Mouse (Mus musculus): ENCODE data around the gene Abhd2.
"Not testable (repeated sequence)": the region's sequence is repeated elsewhere in the genome, so short reads cannot be mapped to it uniquely, and the experiment has no call there.

The Abhd2 gene

DNA sequence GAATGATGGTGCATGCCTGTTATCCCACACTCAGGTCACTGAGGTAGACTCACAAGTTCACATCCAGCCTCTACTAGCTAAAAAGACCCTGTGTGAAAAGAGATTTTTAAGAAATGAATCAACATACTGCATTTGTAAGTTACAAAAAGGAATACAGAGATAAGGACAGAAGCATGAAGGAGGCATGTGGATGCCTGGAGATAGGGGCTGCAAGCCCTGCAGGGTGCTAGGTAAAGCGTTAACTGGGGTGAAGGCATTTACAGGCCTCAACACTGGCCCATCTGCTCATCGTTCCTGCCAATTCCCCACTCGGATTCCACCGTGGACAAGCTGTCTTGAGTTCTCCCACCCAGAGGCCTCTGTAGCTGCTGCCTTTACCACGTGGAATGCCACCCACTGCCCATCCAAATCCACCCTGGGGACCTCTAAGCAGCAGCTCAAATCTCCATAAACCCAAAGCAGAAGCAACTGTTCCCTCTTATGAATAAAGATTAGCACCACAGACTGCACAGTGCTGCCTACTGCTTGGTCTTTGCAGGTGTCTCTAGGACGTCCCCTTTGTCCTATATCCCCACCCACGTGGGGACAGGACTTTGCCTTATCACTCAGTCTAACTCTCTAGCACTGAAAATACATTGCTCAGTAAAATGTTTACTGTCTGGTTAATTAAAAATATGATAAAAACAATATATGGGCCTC lies 5.2 kb upstream of the Abhd2 start:
- DNase-seq (ENCODE audit: low spot score) = no peak

DNA sequence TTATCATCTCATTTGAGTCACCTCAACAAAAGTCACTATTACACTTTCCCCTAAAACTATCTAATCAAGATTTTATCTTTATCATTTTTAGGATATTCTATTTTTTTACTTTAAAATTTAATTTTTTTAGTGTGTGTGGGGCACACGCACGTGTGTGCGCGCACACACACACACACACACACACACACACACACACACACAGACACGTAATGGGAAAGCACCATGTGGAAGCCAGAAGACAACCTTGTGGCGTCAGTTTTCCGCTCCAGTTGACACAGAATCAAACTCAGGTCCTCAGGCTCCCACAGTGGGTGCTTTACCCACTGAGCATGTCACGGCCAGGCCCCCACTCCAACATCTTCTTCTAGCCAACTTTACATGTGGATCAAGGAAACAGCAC lies 4.1 kb upstream of the Abhd2 start:
- no peak for DNase-seq (ENCODE audit: low spot score)

DNA sequence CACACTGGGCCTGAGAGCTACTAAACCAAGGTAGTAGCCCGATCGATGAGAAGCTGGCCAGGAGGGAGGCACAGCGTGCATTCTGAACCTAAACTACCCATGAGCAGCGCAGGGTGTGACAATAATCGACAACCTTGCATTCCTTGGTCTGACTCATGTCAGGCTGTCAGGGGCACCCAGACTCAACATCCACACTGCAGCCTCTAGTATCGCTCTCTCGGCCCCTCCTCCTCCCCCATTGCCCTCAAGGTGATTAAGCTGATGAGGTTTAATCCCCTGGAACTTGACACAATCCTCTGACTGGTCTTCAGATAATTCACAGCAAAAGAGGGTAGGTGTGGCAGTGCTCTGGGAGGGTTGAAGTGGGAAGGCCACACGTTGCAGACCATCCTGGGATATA lies 3.6 kb upstream of the Abhd2 start:
- no peak for DNase-seq (ENCODE audit: low spot score)

DNA sequence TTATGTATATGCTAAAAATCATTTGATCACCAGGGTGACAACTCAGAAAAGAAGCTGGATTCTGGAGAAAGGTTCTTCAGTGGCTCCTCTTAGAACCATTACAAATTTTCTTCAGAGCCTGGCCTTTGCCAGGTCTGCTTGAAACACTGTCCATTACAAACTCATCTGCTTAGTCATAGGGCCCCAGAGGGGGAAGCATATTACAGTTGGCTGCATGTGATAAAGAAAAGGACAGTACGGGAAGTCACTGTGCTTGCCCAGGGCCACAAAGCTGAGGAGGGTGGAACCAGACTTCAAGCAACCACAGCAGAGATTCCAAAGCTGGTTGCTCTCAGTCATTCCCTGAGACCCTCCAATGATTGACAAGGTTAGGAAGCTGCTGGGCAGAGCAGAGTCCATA lies 3.1 kb upstream of the Abhd2 start:
- no peak for DNase-seq (ENCODE audit: low spot score)

DNA sequence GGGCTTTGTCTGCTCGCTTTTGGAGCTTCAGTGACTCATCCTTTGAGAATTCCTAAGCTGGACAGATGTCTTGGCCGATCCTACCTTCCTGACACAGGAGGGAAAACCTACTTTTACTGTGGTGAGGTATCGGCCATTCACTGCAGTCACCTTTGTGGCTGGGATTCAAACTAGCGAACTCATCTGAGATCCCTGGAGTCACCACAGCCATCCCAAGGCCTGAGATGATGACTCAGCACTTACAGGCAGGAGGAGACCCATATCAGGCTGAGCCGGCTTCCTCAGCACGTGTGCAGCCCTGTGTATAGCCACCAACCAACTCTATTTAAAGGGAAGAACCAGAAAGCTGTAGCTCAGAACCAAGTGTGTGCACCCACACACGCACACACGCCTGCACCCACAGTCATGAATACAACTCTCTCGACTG lies 2.0 kb upstream of the Abhd2 start:
- DNase-seq (ENCODE audit: low spot score) = no peak

DNA sequence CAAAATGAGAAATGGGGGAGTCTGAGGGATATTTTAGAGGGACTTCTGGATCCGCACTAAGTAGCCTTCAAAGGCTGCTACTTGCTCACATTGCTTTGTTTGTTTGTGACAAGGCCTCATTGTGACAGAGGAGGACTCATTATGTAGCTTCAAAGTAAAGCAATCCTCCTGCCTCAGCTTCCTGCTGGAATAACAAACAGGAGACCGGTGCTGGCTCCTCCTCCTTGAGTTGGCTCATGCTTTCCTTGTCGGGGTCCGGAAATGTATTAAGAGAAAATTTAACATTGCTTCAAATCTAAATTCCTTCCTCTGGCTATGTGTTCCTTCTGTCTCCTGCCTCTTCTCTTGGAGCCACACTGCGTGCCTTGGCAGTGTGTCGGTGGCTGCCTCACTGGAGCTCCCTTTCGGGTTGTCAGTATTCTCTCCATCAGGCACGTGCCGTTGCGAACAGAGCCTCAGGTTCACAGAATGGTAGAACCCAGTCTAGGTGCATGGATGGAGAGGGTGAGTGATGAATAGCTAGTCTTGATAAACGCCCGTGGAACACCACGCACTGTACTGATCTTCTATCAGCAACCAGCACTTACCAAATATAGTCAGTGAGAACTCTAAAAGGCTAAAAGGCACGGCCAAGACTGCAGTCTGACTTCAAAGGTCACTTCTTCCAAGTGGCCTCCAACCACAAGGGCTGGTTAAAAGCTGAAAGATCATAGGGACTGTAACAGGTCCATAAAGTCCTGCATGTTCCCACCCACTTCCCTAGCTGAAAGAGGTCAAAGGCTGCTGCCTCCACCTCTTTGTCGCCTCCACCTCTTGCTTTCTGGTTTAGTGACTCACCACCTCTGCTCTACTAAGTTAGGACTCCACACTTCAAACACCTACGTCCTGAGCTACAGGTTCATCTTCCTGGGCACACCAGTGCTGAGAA lies 874 bp upstream of the Abhd2 start:
- DNase-seq (ENCODE audit: low spot score) = no peak

DNA sequence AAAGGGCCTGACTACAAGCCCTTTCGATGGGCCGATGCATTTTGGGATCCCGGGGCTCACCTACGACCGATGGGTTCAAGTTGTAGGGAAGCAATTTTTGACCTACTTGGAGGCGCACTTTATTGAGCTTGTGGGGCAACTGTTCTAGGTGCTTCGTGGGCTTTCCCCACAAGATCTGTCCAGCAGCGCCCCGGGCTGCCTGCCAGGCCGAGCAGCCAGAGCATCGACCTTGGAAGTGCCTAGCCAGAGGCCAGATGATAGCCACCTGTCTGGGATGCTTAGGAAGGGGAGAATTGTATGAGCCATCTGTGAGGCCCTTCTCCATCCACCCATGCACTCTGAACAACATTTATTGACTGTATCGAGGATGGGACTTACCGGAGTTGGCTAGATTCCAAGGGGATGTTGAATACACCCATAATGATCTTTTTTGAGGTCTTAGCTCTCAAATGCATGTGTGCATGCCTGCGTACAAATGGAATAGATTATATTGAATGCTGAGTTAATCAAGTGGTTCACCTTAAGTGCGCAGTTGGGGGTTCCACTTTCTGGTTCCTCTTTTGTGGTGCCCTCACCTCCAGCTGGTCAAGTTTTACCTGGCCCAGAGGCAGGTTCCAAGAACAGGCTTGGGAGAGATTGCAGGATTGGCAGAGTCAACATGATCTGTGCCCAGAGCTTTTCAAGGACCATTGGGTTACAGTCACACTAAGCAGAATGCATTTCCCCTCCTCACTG lies 906 bp downstream of the Abhd2 start:
- no peak for DNase-seq (ENCODE audit: low spot score)

DNA sequence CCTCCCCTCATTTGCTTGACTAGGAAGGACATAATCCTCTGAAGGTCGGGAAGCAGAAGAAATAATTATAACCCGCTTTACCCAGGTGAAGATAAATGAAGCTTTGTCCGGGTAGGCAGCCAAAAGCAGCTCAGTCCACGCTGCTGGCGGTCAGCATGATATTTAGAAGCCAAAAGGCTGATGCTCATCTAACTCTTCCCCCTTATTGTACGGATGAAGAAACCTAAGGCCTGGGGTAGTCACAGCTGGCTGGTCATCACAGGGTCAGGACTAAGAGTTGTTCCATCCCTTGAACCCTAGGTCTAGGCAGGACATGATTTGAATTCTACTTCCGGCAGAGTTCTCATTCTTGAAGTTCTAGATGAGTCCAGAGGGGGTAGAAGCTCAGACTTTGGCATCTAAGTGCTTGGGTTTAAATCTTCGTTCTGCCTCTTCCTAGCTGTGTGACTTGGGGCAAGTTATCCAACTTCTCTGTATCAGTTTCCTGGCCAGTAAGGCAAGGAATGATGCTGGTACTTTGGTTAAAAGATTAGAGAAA lies 1.5 kb downstream of the Abhd2 start:
- no peak for DNase-seq (ENCODE audit: low spot score)

DNA sequence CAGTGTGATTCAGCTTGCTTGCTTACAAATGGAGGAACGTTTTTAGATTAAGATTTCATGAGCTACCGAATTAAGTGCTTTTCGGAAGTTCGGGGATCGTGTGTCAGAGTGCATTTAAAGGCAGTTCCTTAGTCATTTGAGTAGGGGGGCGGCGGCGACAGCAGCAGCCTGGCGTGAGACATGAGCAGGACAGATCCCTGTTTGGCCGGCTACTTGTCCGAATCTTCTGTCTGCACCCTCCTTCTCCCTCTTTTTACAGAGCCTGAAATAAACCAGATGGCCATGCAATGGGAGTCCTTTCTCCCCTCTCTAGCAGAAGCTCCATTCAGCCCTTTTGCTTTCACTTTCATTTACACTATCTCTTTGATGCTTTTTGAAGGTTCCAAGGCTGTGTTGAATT lies 2.3 kb downstream of the Abhd2 start:
- no peak for DNase-seq (ENCODE audit: low spot score)

DNA sequence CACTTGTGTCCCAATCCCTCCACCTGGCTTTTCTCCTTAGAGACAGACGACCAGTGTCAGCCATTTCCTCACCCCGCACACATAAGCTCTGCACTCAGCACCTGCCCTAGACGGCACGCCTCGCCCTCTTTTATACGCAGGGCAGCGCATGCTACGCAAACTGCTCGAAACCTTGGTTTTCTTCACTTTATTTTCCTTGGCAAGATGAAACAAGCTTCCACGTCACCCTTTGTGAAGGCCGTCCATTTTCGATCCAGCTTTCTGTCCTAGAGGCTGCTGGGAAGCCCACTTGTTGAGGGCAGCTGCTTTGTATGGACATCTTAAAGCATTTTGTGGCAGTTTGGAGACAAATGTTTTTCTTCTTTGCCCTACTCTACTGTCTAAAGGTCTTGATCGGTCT lies 5.4 kb downstream of the Abhd2 start:
- no peak for DNase-seq (ENCODE audit: low spot score)

DNA sequence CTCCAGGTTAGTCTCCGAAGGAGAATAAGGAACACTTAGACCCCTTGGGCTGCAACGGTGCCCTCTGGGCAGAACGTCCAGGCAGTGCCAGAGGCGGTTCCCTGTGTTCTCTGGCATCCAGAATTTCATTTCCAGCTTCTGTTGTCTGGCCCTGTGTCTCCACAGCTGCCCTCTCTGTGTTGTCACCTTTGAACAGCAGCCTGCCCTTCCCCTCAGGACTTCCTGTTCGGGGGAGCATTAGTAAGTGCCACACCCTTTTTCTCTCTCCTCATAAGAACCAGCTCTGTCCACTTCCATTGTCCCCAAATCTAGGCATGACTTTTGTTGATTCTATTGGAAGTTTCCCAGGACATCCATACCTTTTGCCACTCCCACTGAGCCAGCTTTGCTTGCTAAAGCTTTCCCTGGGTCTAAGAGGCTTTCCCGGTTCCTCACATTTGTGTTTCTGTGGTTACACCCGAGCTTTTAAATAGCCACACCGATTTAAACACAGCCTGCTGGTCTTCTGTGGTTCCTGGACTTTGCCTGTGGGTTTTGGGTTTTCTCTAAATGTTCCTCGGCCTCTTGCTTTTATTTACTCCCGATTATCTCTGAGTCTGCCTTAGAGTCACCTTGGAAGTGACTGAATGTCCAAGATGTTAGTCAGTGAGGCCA lies 6.5 kb downstream of the Abhd2 start:
- no peak for DNase-seq (ENCODE audit: low spot score)

DNA sequence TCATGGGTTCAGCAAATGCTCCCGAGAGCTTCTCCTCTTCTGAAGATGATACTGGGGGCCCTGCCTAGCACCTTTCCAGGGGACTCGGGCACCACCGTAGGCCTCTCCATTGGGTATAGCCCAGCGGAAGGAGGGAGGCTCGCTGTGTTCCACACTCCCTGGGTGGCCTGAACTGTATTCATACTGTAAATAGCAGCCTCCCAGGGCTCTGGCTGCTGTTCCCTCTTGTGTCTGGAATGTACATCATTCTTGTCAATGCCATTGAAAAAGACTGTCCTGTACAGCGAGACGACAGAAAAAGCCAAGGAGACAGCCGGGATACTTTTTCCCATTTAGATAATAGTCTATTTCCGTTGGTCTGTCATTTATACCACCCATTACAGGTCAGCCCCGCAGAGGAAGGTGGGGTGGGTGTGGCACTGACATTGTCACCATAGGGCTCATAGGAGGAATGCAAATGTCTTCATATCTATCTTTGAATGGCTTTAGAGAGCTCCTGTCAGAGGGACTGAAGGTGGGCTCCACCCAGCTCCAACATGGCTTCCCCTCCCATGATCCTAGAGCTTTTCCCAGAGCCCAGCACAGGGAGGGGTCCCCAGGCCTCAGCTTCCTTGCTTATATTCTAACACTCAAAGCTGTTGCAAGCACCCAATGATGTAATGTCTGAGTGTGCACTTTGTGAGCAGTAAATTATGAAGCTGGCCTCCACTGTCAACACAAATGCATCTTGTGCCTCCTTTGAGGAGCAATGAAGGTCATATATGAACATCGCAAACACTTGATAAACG lies 10.1 kb downstream of the Abhd2 start:
- DNase-seq (ENCODE audit: low spot score) = no peak

DNA sequence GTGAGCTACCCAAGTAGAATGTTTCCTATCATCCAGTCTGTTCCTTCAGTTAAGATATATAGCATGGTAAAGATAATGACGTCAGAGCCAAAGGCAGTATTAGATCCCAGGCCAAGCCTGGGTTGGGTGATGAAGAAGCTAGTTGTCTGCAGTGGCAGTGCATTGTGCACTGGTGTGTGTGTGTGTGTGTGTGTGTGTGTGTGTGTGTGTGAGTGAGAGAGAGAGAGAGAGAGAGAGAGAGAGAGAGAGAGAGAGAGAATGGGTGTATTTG lies 10.6 kb downstream of the Abhd2 start:
- DNase-seq (ENCODE audit: low spot score) = not testable (repeated sequence)

DNA sequence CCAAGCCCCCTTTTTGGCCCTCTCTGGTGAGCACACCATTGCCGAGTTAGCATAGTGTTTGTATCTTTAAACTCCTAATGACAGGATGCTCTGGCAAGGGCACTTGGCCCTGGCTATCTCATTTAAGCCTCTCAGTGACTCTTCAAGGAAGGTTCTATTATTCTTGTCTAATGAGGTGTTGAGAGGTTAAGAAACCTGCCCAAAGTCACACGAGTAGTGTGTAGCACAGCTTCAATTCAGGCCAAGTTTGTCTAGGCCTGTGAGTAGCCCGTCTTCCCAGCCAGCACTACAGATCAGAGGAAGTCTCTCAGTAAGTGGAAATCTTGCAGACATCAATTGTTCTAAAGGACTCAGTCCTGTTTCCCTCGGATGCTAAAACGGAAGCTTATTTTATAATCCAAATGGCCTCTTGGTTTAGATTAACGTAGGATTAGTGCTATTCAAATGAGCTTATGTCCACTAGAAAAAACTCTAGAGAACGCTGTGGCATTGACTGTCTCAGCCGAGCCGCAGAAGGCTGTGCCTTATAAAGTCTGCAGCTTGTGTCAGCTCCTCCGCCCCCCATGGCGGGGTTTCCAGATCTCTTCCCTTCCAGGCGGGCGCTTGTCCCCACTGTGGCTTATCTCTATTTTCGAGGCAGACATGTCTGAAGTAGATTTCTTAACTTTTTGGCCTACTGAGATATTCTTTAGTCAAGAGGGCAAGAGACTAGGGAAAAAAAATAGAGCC lies 11.3 kb downstream of the Abhd2 start:
- no peak for DNase-seq (ENCODE audit: low spot score)

DNA sequence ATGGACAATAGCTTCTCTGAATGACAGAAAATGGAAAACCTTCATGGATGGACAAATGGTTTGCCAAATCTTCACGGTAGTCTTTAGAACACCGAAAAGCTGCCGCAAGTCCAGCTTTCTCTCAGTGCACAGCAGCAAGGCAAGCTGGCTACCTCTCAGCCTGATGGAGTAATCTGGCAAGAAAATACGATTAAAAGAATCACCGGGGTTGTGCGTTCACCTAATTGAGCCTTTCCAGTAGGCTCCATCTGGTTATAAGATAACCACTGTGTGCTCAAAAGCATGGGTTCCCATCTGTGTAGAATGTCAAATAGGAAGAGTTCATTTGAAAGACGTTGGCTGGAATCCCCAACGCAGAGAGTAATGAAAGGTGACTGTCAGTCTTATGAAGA lies 11.9 kb downstream of the Abhd2 start:
- no peak for DNase-seq (ENCODE audit: low spot score)

DNA sequence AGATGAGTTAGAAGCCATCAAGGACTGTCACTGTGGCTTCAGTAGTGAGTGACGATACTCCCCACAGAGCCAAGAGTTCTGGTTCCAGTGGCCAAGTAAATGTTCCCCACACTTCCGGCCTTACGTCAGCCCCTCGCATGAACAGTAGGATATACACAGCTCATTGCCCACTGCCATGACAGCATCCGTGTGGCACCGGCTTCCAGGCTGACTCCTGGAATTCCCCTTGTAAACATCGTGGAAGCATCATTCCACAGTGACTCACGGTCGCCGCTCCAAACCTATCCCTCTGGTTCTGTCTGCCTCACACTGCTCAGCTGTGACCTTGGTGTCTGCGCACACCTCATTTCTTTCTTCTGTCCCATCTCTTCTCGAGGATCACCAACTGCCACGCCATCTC lies 12.4 kb downstream of the Abhd2 start:
- DNase-seq (ENCODE audit: low spot score) = no peak

DNA sequence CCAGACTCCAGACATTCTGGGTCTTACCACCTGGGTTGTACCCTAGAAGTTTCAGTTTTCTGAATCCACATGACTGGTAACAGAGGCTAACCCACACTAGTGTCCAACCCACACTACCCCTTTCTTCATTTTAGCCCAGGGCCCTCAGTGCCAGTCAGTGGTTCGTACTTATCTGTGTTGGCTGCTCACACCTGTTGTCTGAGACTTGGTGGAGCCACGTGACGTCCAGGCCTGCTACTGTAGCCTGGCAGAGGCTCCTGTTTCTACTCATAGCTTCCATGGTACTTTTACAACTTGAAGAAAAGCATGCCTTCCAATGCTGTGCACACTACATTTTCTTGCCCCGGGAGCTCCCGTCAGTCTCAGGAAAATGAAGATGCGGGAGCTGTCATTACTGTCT lies 14.2 kb downstream of the Abhd2 start:
- no peak for DNase-seq (ENCODE audit: low spot score)

DNA sequence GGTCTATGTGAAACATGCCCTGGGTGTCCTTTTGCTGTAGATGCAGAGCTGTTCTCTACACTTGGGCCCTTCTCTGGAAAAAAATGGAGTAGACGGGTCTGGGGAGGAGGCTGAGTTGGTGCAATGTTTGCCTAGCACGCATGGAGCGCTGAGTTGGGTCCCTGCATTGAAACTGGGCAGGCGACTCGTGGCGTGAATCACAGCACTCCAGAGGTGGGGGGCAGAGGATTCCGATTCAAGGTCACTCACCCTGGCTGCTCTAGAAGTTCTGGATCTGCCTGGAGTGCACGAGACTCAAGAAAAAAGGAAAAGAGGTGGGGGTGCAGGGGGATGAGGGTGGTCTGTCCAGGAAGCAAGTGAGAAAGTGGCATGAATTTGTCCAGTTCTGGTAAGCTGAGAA lies 14.9 kb downstream of the Abhd2 start:
- no peak for DNase-seq (ENCODE audit: low spot score)

DNA sequence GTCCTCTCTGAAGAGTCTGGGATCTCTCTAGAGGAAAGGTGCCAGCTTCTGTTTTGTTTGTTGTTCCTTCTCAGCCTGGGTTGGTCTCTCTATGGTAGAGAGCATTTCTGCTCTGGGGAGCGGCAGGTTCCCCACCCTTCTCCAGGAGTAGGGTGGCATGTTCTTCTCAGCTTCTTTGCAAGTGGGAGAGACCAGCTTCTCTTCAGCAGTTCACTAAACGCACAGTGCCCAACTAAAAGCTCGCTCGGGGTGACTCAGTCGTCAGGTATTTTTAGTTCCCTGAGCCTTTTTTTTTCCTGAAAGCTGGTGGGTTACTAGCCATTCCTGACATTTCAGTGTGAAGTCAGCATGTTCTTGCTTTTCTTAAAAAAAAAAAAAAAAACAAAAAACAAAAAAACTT lies 15.4 kb downstream of the Abhd2 start:
- no peak for DNase-seq (ENCODE audit: low spot score)

DNA sequence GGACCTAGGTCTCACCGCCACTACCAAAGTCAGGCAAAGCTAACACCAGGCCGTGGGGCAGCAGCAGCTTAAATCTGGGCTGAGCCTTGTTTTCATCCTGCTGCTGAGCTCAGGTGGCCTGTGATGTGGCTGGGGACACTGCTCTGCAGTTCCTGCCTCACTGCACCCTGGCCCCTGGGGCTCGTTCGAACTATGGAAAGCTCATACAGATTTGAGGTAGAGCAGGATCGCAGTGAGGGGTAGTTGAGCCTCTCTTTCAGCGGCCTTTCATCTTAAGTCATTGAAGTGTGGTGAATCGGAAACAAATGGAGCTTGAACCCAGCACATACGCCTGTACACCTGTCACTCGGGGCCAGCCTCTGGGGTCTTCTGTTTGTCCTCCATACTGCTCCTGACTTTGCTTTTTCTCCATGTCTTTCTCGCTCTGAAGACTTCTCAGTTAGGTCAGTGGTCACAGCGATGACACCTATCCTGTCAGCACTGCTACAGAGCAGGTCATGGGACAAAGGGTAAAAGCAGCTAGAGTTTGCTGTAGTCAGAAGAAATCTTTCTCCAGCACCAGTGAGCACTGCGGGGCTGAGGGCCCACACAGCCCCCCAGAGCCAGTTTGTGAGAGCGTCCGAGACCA lies 20.7 kb downstream of the Abhd2 start:
- DNase-seq (ENCODE audit: low spot score) = no peak

Data from layer of hippocampus, adult 11-12 months (tissue).